Mouse (Mus musculus) embryonic fibroblast, embryonic 13.5 days (primary cell): ENCODE results near the gene Tlx2.

Experiments used
- CTCF ChIP-seq: IDR thresholded peaks from 2 replicates; pipeline ENCODE4 v1.5.1; 2011; ENCODE audit warnings: mild to moderate bottlenecking, control low read depth, low read length, moderate library complexity, borderline replicate concordance; ENCODE audit not compliant: insufficient read depth
- POLR2A ChIP-seq: IDR thresholded peaks from 2 replicates; pipeline ENCODE4 v1.6.1; 2011; ENCODE audit warnings: low read depth, mild to moderate bottlenecking, control low read depth, low read length, moderate library complexity

DNA sequence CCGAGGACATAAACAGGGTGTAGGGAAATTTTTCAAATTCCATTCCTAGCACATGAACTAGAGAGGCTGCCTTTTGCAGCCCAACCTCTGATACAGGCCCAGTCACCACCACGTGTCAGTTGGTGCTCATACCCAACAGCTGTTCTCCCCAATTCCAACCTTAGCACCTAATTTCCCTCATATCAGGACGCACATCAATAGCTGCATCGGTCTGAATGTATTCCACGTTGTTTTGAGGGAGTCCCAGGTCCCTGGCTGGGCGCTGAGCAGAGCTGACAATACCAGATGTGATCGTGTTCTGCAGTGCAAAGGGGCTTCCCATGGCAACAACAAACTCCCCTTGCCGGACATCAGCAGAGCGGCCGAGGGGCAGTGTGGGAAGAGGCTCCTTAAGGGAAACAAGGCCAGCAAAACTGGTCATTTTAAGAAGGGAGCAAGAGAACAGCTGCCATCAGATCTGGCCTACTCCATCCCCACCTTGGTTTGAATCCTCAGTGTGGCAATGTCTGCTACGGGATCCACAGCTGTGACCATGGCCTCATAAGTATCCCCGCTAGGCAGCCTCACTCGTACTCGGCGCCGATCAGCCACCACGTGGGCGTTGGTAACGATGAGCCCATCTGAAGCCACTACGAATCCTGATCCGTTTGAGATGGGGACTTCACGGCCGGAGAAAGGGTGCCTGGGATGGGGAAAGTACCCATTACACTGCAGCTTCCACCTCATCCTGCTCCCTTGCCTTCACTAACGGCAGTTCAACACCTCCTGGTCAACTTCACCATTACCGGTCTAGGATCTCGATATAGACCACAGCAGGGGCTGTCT, 16.7 kb downstream of the Tlx2 start:
- TF ChIP-seq CTCF: no peak
- TF ChIP-seq POLR2A: peak; percentile 68
